Mouse (Mus musculus) heart, postnatal 14 days (tissue): ENCODE results near the gene Kctd4. TPM values are rescaled to one million over a fixed set of nuclear protein-coding genes. Genes with fewer than 3 reads are reported as not detected.

Experiments
- DNase-seq, 2 experiments: peaks; one replicate each; pipeline ENCODE4 v3.0.0; 2021 to 2022
- intact Hi-C: fragments of 180-260 bp; cut with DNase I; formaldehyde crosslinking; loops from one replicate; pipeline ENCODE4 v1.15.1; 2025
- total RNA-seq, 2 experiments: library from RNA; stranded (reverse); gene quantifications; 2 replicates each; pipeline ENCODE4 v1.2.3; 2021

Gene Kctd4
- total RNA-seq, 2 experiments from 2014 or later = not detected

DNA sequence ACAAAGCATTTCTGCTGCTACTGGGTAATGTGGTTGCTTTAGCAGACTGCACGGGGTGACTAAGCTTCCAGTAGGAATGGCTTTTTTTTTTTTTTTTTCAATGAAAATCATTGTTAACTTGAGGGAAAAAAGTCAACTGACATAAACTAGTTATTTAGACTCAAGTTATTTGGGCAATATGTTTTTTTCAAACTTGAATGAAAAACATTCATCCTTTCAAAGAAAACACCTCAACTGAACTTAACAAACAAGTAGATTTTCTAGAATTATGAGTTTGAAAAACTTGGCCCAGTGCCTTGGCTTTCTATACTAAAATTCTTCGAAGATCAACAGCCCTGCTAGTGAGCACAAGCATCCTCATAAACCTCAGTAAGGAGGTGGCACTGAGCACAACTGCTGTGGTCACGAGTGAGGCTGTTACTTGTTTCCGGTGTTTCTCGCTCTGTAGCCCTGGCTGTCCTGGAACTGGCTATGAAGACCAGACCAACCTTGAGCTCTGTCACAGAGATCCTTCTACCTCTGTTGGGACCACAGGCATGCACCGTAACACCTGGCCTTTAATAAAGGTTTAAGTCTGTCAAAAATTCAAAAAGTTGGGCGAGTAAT lies 32.2 kb downstream of the Kctd4 start:
- no peak for DNase-seq
- intact Hi-C loops = no loop called here

DNA sequence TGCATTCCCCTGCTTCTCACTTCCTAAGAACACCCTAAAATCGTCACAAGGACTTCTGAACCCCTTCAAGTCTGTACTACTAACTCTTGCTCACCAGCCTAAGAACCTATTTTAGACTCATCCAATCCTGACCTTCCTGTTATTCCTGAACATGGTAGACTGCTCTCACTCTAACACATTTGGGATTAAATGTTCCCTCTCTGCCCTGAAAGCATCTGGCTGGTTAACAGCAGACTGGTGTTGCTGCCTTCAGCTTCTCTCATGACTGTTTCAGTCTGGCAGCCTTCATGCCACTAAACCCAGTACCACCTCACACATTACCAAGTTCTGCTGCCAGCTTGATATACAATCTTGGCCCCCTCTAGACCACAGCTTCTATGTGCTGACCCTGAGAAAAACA lies 34.4 kb downstream of the Kctd4 start:
- intact Hi-C loops = no loop called here
- no peak for DNase-seq

DNA sequence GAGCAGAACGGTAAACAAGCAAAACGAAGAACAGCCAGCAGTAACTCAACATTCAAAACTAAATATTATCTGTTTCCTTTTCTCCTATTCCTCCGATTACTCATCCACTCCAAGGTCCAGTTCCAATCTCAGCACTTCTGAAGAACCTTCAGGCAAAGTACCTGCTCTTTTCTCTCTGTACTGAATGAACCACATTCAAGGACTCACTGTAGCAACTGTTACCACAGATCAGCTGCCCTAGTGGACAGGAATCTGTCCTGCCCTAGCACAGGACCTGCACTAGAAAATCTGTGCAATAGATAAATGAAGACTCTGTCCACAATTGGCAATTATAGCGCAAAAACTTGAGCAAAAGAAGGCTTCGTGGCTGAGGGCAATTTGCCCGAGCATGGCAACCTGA lies 36.1 kb downstream of the Kctd4 start:
- intact Hi-C loops = no loop called here
- DNase-seq = no peak

DNA sequence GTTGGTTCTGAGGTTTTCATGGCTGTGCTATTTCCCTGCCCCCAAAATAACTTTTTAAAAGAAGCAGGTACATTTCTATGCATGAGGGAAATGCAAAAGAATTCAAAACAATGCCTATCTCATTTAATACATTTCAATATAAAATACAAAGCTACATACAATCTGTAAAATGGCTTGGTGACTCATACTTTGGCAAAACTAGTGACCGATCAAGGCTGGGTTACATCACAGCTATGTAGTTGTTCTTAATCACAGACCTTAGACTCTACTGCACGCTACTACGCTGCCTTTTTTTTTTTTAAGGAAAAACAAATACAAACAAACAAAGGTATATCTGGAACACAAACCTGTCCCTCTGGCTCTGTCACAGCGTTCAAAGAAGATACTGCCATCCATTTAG lies 37.6 kb downstream of the Kctd4 start:
- DNase-seq = no peak
- intact Hi-C loops = no loop called here

DNA sequence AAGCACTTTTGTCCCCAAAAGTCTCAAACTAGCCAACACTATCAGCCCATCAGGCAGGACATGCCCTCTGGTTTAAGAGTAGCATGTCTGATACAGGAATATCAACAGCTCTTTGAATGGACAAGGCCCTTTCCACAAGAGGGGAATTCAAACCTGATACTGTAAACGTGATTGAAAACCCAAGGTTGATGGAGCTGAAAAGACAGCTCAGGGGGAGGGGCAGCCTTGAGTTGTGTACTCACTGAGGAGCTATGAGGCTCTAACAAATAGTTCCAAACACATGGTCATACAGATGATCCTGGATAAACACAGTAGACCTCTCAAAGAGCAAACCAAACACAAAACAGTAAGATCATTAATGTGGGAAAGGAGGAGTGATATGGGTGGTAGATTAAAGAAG lies 43.3 kb downstream of the Kctd4 start:
- DNase-seq = no peak
- intact Hi-C loops = no loop called here

DNA sequence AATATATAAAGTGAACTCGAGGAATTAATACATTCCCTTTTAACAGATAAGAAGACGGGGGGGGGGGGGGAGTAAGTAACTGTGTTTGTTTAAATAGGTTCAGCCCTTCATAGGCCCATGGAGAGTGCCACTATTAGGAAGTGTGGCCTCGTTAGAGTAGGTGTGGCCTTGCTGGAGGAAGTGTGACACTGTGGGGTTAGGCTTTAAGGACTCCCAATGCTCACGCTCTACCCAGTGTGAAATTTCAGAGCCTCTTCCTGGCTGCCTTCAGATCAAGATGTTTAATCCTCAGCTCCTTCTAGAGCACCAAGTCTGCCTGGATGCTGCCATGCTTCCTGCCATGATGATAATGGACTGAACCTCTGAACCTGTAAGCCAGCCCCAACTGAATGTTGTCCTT lies 47.0 kb downstream of the Kctd4 start:
- intact Hi-C loops = no loop called here
- no peak for DNase-seq

DNA sequence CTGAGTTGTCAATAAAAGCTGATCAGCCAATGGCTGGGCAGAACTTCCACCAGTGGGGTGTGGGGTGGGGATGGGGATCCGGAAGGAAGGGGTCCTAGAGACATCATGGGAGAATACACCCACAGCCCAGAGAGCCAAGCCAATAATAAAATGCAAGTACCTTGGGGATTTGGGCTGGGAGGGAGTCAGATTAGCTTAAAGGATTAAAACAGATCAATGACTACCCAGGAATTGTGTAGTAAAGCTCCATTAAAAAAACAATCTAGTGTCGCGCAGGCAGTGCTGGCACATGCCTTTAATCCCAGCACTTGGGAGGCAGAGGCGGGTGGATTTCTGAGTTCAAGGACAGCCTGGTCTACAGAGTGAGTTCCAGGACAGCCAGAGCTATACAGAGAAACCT lies 50.2 kb downstream of the Kctd4 start:
- DNase-seq = no peak
- intact Hi-C loops = no loop called here

DNA sequence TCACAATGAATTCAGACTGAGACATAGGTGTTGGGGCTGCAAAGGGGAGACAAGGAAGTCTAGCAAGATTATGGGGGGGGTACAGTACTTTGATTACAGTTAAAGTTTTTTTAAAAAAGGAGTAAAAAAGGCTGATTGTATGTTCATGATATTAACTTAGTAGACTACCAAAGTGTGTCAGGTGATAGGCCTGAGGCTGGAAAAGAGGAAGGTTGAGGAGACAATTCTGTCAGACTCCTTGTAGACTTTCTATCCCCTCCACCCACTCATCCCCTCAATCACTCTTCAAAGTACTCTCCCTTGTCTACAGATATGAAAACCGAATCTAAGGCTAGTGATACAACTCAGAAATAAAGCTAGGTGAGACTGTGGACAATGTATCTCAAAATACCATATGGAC lies 53.4 kb downstream of the Kctd4 start:
- DNase-seq = no peak
- intact Hi-C loops = no loop called here

DNA sequence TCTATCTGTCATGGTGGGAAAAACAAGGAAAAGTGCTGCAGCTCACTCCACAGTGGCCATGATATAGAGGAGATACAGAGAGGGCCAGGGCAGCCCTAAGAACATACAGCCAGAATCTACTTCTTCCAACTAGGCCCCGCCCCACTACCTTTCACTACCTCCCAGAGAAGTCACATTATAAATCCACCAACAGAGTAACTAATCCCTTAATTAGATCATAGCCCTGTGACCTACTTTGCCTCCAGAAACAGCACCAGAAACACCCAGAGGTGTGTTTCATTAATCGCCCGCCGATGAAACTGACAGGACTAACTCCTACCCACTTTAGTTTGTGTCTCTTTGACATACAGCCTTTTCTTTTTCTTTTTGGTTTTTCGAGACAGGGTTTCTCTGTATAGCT lies 54.4 kb downstream of the Kctd4 start:
- intact Hi-C loops = no loop called here
- no peak for DNase-seq

DNA sequence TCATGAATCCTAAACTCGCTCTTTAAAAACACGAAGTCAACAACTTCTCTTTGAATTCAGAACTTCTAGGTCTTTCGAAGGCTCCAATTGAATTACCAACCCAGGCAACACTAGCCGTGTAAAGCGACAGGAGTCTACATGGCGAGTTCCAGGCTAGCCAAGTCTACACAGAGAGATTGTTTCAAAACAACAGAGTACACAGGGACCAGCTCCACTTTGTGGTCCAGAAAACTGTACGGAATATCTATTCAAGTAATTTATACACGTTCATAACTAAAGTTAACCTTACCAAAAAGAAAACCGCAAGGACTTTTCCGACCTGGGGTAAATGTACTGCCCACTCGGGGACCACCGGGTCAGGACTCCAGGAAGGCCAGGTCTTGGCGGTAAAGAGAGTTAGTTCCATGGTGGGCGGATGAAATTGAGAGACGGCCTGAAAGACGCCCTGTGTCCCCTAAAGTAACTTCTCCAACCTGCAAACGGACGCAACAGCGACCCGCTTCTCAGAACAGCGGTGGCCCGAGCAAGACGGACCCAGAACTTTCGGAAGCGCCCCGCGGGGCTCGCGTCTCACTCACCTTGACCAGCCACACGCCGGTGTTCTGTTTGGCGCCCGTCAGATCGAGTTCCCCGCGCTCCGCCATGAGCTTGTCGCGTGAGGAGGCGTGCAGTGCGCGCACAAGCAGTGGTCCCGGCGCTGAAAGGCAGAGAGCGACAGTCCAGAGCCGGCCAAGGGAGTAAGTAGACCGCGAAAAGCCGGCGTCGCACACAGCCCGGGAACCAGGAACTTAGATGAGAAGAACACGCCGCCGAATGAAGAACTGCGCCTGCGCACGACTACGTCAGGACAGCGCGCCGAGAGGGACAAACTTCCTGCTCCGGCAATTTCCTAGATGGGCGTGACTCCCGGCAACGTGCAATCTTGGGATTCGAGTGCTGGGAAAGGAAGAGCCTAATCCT lies 55.6 kb downstream of the Kctd4 start, which contains the start of gene Gtf2f2:
Gene Gtf2f2 (minus strand): TSS at position 764 of the 960 bp plus-strand sequence.
- intact Hi-C loops = no loop called here
- peak; percentile 96 to 97 for DNase-seq

DNA sequence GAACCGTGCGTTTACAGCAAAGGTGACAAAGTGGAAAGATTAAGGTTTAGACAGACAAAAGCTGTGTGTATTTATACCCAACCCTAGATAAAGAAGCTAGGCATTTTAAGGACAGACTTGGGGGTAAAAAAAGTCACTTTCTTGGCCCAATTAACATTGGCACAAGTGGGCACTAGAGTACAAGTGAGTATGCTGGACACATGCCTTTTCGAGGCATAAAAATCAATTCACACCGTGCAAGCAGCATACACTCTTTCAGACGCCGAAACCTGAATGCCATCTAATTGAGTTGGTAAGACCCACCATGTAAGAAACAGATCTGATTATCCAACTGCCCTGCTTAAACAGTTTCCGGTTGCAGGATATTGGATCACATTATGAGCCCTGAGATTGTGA lies 56.3 kb downstream of the Kctd4 start:
- intact Hi-C loops = no loop called here
- no peak for DNase-seq

DNA sequence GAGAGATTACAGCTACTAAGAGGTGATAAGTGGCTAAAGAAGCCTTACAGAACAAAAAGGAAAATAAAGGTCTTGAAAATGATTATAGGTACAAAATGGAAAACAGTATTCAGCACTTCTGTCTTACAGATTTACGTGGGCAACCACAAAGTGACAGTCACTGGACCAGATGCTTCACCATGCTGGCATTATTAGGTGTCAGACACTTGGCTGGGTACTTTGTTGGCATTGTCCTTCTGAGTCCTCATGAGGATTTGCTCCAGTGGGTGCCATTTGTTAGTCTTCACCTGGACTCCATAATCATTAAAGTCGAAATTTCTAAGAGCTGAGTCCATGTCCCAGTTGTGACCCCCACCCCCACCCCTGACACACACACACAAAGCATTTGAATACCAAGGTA lies 59.5 kb downstream of the Kctd4 start:
- DNase-seq = no peak
- intact Hi-C loops = no loop called here

Other genes with a start within 250 kb of the Kctd4 start
- 10 to 100 TPM; 13.6 to 14.3 TPM for gene Cog3, start 200.5 kb upstream of the Kctd4 start, total RNA-seq
- 10 to 100 TPM; 20.8 to 21.1 TPM for gene Slc25a30, start 168.0 kb upstream of the Kctd4 start, total RNA-seq
- gene Tpt1, start 109.9 kb upstream of the Kctd4 start, total RNA-seq = 1,000 to 10,000 TPM; 2,748 to 2,964 TPM
- gene Gtf2f2, start 55.9 kb downstream of the Kctd4 start, total RNA-seq = 10 to 100 TPM; 12.3 to 13.6 TPM
- 10 to 100 TPM; 11.7 to 12.2 TPM for gene Gpalpp1, start 155.8 kb downstream of the Kctd4 start, total RNA-seq
- 1 to 10 TPM; 3.1 to 3.6 TPM for gene Nufip1, start 155.9 kb downstream of the Kctd4 start, total RNA-seq